Mouse (Mus musculus): ENCODE measurements around the gene Tnrc6a.

The Tnrc6a gene

GRCm38 (mm10) chr7:123244833-123245232, 121.1 kb downstream of the Tnrc6a start:
- DNase-seq, result no peak

Data from lung, postnatal 10 days (tissue).